Mouse (Mus musculus) neural tube, embryonic 14.5 days (tissue): ENCODE measurements around the gene Rab4b. TPM values are rescaled to one million over a fixed set of nuclear protein-coding genes. Genes with fewer than 3 reads are reported as not detected.

ENCODE experiments used
- ATAC-seq: fragments of 200-750 bp; cut with Nextera tagmentation; 2 replicates; pipeline ENCODE4 v1.8.0; 2017; ENCODE audit warnings: low read depth, mild to moderate bottlenecking, moderate TSS enrichment, moderate library complexity
- H3K27ac ChIP-seq: fragments of 300-500 bp; sonication (generic); 2 replicates; pipeline ENCODE4 v1.5.1; 2014; ENCODE audit warnings: low read depth, mild to moderate bottlenecking, control low read depth, low read length, moderate library complexity, mixed read lengths
- H3K27me3 ChIP-seq: fragments of 300-500 bp; sonication (generic); 2 replicates; pipeline ENCODE4 v1.6.1; 2014; ENCODE audit warnings: low read length; ENCODE audit not compliant: control insufficient read depth, insufficient read depth
- H3K36me3 ChIP-seq: fragments of 300-500 bp; sonication (generic); 2 replicates; pipeline ENCODE4 v1.6.1; 2014; ENCODE audit warnings: low read length, mixed read lengths; ENCODE audit not compliant: control insufficient read depth, insufficient read depth
- H3K4me1 ChIP-seq: fragments of 300-500 bp; sonication (generic); 2 replicates; pipeline ENCODE4 v1.6.1; 2014; ENCODE audit warnings: low read length; ENCODE audit not compliant: control insufficient read depth, insufficient read depth
- H3K4me2 ChIP-seq: fragments of 300-500 bp; sonication (generic); 2 replicates; pipeline ENCODE4 v1.6.1; 2014; ENCODE audit warnings: mild to moderate bottlenecking, low read depth, low read length, control low read depth
- H3K4me3 ChIP-seq: fragments of 300-500 bp; sonication (generic); 2 replicates; pipeline ENCODE4 v1.5.1; 2014; ENCODE audit warnings: low read depth, low read length, control low read depth, mixed read lengths
- H3K9ac ChIP-seq: fragments of 300-500 bp; sonication (generic); replicated peaks from 2 replicates; pipeline ENCODE4 v1.6.1; 2014; ENCODE audit warnings: low read depth, mild to moderate bottlenecking, control low read depth, low read length, mixed read lengths
- H3K9me3 ChIP-seq: fragments of 300-500 bp; sonication (generic); 2 replicates; pipeline ENCODE4 v1.6.1; 2016; ENCODE audit warnings: low read length; ENCODE audit not compliant: control insufficient read depth
- WGBS: fragments of 180-500 bp; shearing (Covaris S2); extraction: QIAGEN DNeasy Blood & Tissue Kit; methylation state at CpG from one replicate; pipeline ENCODE4 v1.1.7; 2014; 5-methylcytosine and 5-hydroxymethylcytosine counted together
- polyA plus RNA-seq: library from polyadenylated mRNA; unstranded; fragments of >200 nt; fragmentation: Nextera tagmentation; extraction: Ambion mirVana; gene quantifications from 2 replicates; pipeline ENCODE4 v1.2.1, GENCODE M21; 2014

The Rab4b gene
- polyA plus RNA-seq, 1 experiment from 2014 or later = 100.0 TPM

GRCm38 (mm10) chr7:27131387-27131786, 47.3 kb downstream of the Rab4b start:
- no peaks in the 10 kb centered on the region for H3K9me3 ChIP-seq
- H3K36me3 ChIP-seq = no peaks in the 10 kb centered on the region
- 71% methylated on average over 2 of the region's 2 CpGs for WGBS
- H3K27ac ChIP-seq = no peak overlapping the region
- no peak for ATAC-seq
- H3K27me3 ChIP-seq = no peaks in the 10 kb centered on the region
- H3K9ac ChIP-seq = no peak overlapping the region
- no peak overlapping the region for H3K4me3 ChIP-seq
- no peak overlapping the region for H3K4me2 ChIP-seq
- H3K4me1 ChIP-seq = no peaks in the 10 kb centered on the region

DNA sequence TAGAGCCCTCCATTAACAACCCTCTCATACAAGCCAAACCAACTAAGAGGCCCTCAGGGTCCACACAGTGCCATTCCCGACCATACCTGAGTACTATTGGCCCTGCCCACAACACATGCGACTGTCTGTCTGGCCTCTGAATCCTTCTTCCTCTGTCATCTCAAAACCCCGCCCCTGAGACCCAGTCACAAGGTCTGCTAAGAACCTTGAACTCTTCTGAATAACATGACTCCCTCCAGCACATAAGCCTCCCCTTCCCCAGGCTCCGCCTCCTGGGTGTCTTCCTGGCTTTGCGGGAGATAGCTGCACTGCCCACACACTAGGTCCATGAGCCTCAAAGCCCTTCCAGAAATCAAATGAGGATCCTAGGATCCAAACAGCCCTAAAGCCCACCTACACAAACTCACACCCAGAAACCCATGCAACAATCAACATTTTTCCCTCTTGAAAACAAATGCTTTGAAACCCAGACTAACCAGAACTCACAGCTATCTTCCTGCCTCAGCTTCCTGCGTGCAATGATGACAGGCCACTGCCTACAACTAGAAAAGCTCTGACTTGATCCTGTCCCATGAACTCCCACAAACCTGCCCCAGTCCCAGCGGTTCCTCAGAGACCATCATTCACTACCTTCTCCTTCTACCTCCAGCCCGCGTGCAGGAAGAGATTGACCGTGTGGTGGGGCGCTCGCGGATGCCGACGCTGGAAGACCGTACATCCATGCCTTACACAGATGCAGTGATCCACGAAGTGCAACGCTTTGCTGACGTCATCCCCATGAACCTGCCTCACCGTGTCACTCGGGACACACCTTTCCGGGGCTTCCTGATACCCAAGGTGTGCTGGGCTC, 48.0 kb downstream of the Rab4b start:
- H3K9me3 ChIP-seq = no peaks in the 10 kb centered on the region
- H3K27me3 ChIP-seq = no peaks in the 10 kb centered on the region
- H3K27ac ChIP-seq = no peak overlapping the region
- H3K4me2 ChIP-seq = no peak overlapping the region
- 91% methylated on average over 22 of the region's 22 CpGs for WGBS
- H3K9ac ChIP-seq = no peak overlapping the region
- H3K4me1 ChIP-seq = no peaks in the 10 kb centered on the region
- H3K4me3 ChIP-seq = no peak overlapping the region
- no peaks in the 10 kb centered on the region for H3K36me3 ChIP-seq
- no peak for ATAC-seq

GRCm38 (mm10) chr7:27129811-27130210, 48.9 kb downstream of the Rab4b start:
- Histone ChIP-seq H3K27ac (no peak overlapping the region), H3K4me3 (no peak overlapping the region), H3K4me2 (no peak overlapping the region), H3K9me3 (no peaks in the 10 kb centered on the region), H3K9ac (no peak overlapping the region), H3K27me3 (no peaks in the 10 kb centered on the region), H3K36me3 (no peaks in the 10 kb centered on the region), H3K4me1 (no peaks in the 10 kb centered on the region)
- WGBS = 87% methylated on average over 12 of the region's 12 CpGs
- no peak for ATAC-seq

- Histone ChIP-seq H3K36me3 (no peaks in the 10 kb centered on the region), H3K27me3 (no peaks in the 10 kb centered on the region), H3K4me3 (no peak overlapping the region), H3K9me3 (no peaks in the 10 kb centered on the region), H3K9ac (no peak overlapping the region), H3K4me1 (no peaks in the 10 kb centered on the region), H3K4me2 (no peak overlapping the region), H3K27ac (no peak overlapping the region)
- WGBS = 94% methylated on average over 13 of the region's 13 CpGs
- ATAC-seq = no peak
Observed at GRCm38 (mm10) chr7:27128946-27129345, 49.8 kb downstream of the Rab4b start.

GRCm38 (mm10) chr7:27128162-27128561, 50.5 kb downstream of the Rab4b start:
- Histone ChIP-seq H3K36me3 (no peaks in the 10 kb centered on the region), H3K9me3 (no peaks in the 10 kb centered on the region), H3K4me2 (no peak overlapping the region), H3K27me3 (no peaks in the 10 kb centered on the region), H3K9ac (no peak overlapping the region), H3K27ac (no peak overlapping the region), H3K4me3 (no peak overlapping the region), H3K4me1 (no peaks in the 10 kb centered on the region)
- ATAC-seq = peak; percentile 34; the same call in 1 of the 2 replicates
- WGBS = 52% methylated on average over 3 of the region's 3 CpGs

DNA sequence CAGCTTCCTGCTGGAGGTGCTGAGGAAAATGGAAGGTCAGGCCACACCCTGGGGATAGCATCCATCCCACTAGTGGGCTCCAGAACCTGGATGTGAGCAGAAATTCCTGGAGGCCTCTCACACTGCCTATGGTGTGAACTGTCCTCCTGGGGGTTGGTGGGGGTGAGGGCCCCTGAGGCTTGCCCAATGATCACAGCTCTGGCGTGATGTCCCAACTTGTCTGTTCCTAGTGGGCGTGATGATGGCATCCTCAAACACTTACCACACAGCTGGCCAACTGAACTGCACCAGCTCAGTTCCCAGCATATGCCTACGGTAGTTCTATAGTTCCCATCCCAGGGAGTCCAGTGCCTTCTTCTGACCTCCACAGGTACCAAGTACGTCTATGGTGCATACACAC, 53.7 kb downstream of the Rab4b start:
- WGBS = 93% methylated on average over 4 of the region's 4 CpGs

DNA sequence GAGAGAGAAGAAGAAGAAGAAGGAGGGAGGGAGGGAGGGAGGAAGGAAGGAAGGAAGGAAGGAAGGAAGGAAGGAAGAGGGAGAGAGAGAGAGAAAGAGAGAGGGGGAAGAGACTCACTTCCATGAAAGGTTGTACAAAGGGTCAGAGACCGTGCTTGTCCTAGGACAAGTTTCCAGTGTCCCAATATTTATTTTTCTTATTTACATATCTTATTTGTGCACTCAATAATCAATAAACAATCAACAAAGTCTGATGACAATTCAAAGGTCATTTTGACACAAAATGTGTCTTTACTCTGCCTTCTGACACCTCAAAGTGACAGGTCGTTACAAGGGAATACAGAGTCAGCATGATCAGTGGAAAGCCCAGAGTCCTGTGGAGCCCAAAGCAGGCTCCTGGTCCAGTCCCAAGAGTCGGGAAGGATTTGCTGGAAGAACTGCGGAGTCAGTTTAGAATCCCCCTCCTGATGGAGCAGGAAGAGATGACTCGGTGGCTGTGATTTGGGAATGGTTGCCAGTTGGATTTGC, 54.3 kb downstream of the Rab4b start:
- 81% methylated on average over 5 of the region's 5 CpGs for whole genome bisulfite sequencing
- H3K4me3 ChIP-seq = no peak overlapping the region
- H3K9me3 ChIP-seq = no peaks in the 10 kb centered on the region
- no peak for ATAC-seq
- no peak overlapping the region for H3K27ac ChIP-seq
- H3K9ac ChIP-seq = no peak overlapping the region
- no peak overlapping the region for H3K4me2 ChIP-seq
- H3K4me1 ChIP-seq = no peaks in the 10 kb centered on the region
- H3K27me3 ChIP-seq = no peaks in the 10 kb centered on the region
- H3K36me3 ChIP-seq = no peaks in the 10 kb centered on the region

More for the DNA sequence above, 53.7 kb downstream of the Rab4b start:
- no peak overlapping the region for H3K27ac ChIP-seq
- H3K4me3 ChIP-seq = no peak overlapping the region
- no peak for ATAC-seq
- H3K9ac ChIP-seq = no peak overlapping the region
- H3K9me3 ChIP-seq = no peaks in the 10 kb centered on the region
- no peaks in the 10 kb centered on the region for H3K4me1 ChIP-seq
- no peak overlapping the region for H3K4me2 ChIP-seq
- H3K36me3 ChIP-seq = no peaks in the 10 kb centered on the region
- no peaks in the 10 kb centered on the region for H3K27me3 ChIP-seq

GRCm38 (mm10) chr7:27119676-27120075, 59.0 kb downstream of the Rab4b start, which contains the start of gene Cyp2f2:
Gene Cyp2f2 (plus strand): TSS chr7:27119909.
- Histone ChIP-seq H3K36me3 (no peaks in the 10 kb centered on the region), H3K4me3 (no peak within 1 kb of the TSS)
- no peak for ATAC-seq

More at GRCm38 (mm10) chr7:27119676-27120075, 59.0 kb downstream of the Rab4b start, which contains the start of gene Cyp2f2:
- H3K4me2 ChIP-seq = no peak within 1 kb of the TSS
- H3K4me1 ChIP-seq = no peaks in the 10 kb centered on the region
- H3K9ac ChIP-seq = no peak within 1 kb of the TSS
- H3K27ac ChIP-seq = no peak within 1 kb of the TSS
- H3K27me3 ChIP-seq = no peaks in the 10 kb centered on the region
- no peaks in the 10 kb centered on the region for H3K9me3 ChIP-seq
